Mouse (Mus musculus): ENCODE measurements around the gene Tmem100. TPM values are rescaled to one million over a fixed set of nuclear protein-coding genes. Genes with fewer than 3 reads are reported as not detected.

Tmem100 gene
- polyA plus RNA-seq, 1 experiment from 2014 or later, result 25.1 TPM

- H3K4me1 ChIP-seq (ENCODE audit: control insufficient read depth, insufficient read depth, low read length), result no peaks in the 10 kb centered on the region; the same call in 1 of the 2 replicates
- no peak overlapping the region for H3K9ac ChIP-seq (replicated peaks; ENCODE audit: low read depth, low read length)
- no peaks in the 10 kb centered on the region for H3K36me3 ChIP-seq (ENCODE audit: control insufficient read depth, insufficient read depth, low read length)
- no peak overlapping the region for H3K4me3 ChIP-seq (ENCODE audit: low read depth, low read length)
- no peak overlapping the region for H3K27ac ChIP-seq (ENCODE audit: low read depth, low read length)
- no peak overlapping the region for H3K4me2 ChIP-seq (ENCODE audit: low read depth, low read length)
- ATAC-seq (ENCODE audit: low read depth), result no peak
- H3K9me3 ChIP-seq (ENCODE audit: control insufficient read depth, low read length), result no peaks in the 10 kb centered on the region
- 93% methylated on average over 8 of the region's 8 CpGs for WGBS
- H3K27me3 ChIP-seq (ENCODE audit: control insufficient read depth, insufficient read depth, low read length), result no peaks in the 10 kb centered on the region
These were observed 1.4 kb upstream of the Tmem100 start for GRCm38 (mm10) chr11:90028746-90029145.

DNA sequence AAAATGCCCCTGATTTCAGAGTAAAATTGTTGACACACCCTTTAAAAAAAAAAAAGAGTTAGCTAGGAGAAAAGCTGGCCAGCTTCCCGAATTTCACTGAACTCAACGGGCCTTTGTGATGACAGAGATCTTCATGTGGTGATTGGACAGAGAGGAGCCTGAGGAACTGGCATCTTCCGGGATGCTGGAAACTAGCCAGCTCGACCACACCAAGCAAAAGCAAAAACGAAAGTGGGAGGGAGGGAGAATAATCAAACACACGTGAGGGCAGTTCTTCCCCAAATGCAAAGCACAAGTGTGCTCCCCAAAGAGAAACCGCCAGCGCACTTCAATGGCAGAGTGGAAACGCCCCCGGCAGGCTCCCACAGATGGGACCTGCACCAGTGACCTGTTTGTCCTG, 794 bp upstream of the Tmem100 start:
- Histone ChIP-seq H3K27ac (ENCODE audit: low read depth, low read length) (no peak overlapping the region), H3K9ac (replicated peaks; ENCODE audit: low read depth, low read length) (no peak overlapping the region), H3K36me3 (ENCODE audit: control insufficient read depth, insufficient read depth, low read length) (no peaks in the 10 kb centered on the region), H3K4me3 (ENCODE audit: low read depth, low read length) (no peak overlapping the region), H3K27me3 (ENCODE audit: control insufficient read depth, insufficient read depth, low read length) (no peaks in the 10 kb centered on the region), H3K4me2 (ENCODE audit: low read depth, low read length) (peak overlapping the region; percentile 38), H3K9me3 (ENCODE audit: control insufficient read depth, low read length) (no peaks in the 10 kb centered on the region), H3K4me1 (ENCODE audit: control insufficient read depth, insufficient read depth, low read length) (no peaks in the 10 kb centered on the region; the same call in 1 of the 2 replicates)
- ATAC-seq (ENCODE audit: low read depth), result no peak
- 27% methylated on average over 10 of the region's 10 CpGs for WGBS

- H3K4me3 ChIP-seq (ENCODE audit: low read depth, low read length), result peak overlapping the region; percentile 22
- no peaks in the 10 kb centered on the region for H3K27me3 ChIP-seq (ENCODE audit: control insufficient read depth, insufficient read depth, low read length)
- H3K9me3 ChIP-seq (ENCODE audit: control insufficient read depth, low read length), result no peaks in the 10 kb centered on the region
- peak overlapping the region; percentile 40 for H3K4me2 ChIP-seq (ENCODE audit: low read depth, low read length)
- H3K27ac ChIP-seq (ENCODE audit: low read depth, low read length), result no peak overlapping the region
- no peaks in the 10 kb centered on the region for H3K36me3 ChIP-seq (ENCODE audit: control insufficient read depth, insufficient read depth, low read length)
- WGBS, result 2% methylated on average over 15 of the region's 15 CpGs
- no peaks in the 10 kb centered on the region; the same call in 1 of the 2 replicates for H3K4me1 ChIP-seq (ENCODE audit: control insufficient read depth, insufficient read depth, low read length)
- H3K9ac ChIP-seq (replicated peaks; ENCODE audit: low read depth, low read length), result no peak overlapping the region; the same call in 1 of the 2 replicates
- no peak for ATAC-seq (ENCODE audit: low read depth)
These were observed 409 bp downstream of the Tmem100 start for GRCm38 (mm10) chr11:90030557-90030956.

- no peak overlapping the region for H3K27ac ChIP-seq (ENCODE audit: low read depth, low read length)
- no peaks in the 10 kb centered on the region for H3K36me3 ChIP-seq (ENCODE audit: control insufficient read depth, insufficient read depth, low read length)
- no peaks in the 10 kb centered on the region; the same call in 1 of the 2 replicates for H3K4me1 ChIP-seq (ENCODE audit: control insufficient read depth, insufficient read depth, low read length)
- peak overlapping the region; percentile 40; the same call in 1 of the 2 replicates for H3K4me2 ChIP-seq (ENCODE audit: low read depth, low read length)
- H3K27me3 ChIP-seq (ENCODE audit: control insufficient read depth, insufficient read depth, low read length), result no peaks in the 10 kb centered on the region
- no peak overlapping the region; the same call in 1 of the 2 replicates for H3K9ac ChIP-seq (replicated peaks; ENCODE audit: low read depth, low read length)
- WGBS, result 35% methylated on average over 7 of the region's 7 CpGs
- no peaks in the 10 kb centered on the region for H3K9me3 ChIP-seq (ENCODE audit: control insufficient read depth, low read length)
- H3K4me3 ChIP-seq (ENCODE audit: low read depth, low read length), result peak overlapping the region; percentile 22
- ATAC-seq (ENCODE audit: low read depth), result no peak
These were observed 928 bp downstream of the Tmem100 start for GRCm38 (mm10) chr11:90031076-90031475.

GRCm38 (mm10) chr11:90032807-90033206, 2.7 kb downstream of the Tmem100 start:
- H3K27me3 ChIP-seq (ENCODE audit: control insufficient read depth, insufficient read depth, low read length), result no peaks in the 10 kb centered on the region
- ATAC-seq (ENCODE audit: low read depth), result no peak

GRCm38 (mm10) chr11:90033442-90033841, 3.3 kb downstream of the Tmem100 start:
- H3K4me3 ChIP-seq (ENCODE audit: low read depth, low read length), result no peak overlapping the region
- H3K27me3 ChIP-seq (ENCODE audit: control insufficient read depth, insufficient read depth, low read length), result no peaks in the 10 kb centered on the region
- no peaks in the 10 kb centered on the region for H3K36me3 ChIP-seq (ENCODE audit: control insufficient read depth, insufficient read depth, low read length)
- no peak for ATAC-seq (ENCODE audit: low read depth)
- no peaks in the 10 kb centered on the region; the same call in 1 of the 2 replicates for H3K4me1 ChIP-seq (ENCODE audit: control insufficient read depth, insufficient read depth, low read length)
- 45% methylated on average over 5 of the region's 5 CpGs for WGBS
- H3K27ac ChIP-seq (ENCODE audit: low read depth, low read length), result no peak overlapping the region
- peak overlapping the region; percentile 27; the same call in 1 of the 2 replicates for H3K4me2 ChIP-seq (ENCODE audit: low read depth, low read length)
- peak overlapping the region; percentile 37; the same call in 1 of the 2 replicates for H3K9ac ChIP-seq (replicated peaks; ENCODE audit: low read depth, low read length)
- no peaks in the 10 kb centered on the region for H3K9me3 ChIP-seq (ENCODE audit: control insufficient read depth, low read length)

More at GRCm38 (mm10) chr11:90032807-90033206, 2.7 kb downstream of the Tmem100 start:
- Histone ChIP-seq H3K27ac (ENCODE audit: low read depth, low read length) (no peak overlapping the region), H3K9me3 (ENCODE audit: control insufficient read depth, low read length) (no peaks in the 10 kb centered on the region), H3K4me1 (ENCODE audit: control insufficient read depth, insufficient read depth, low read length) (no peaks in the 10 kb centered on the region; the same call in 1 of the 2 replicates), H3K36me3 (ENCODE audit: control insufficient read depth, insufficient read depth, low read length) (no peaks in the 10 kb centered on the region), H3K4me2 (ENCODE audit: low read depth, low read length) (peak overlapping the region; percentile 27), H3K9ac (replicated peaks; ENCODE audit: low read depth, low read length) (0 out of 2 replicates have a peak overlapping the region, but pooled peaks have one; percentile 37), H3K4me3 (ENCODE audit: low read depth, low read length) (no peak overlapping the region)
- 18% methylated on average over 8 of the region's 8 CpGs for WGBS

DNA sequence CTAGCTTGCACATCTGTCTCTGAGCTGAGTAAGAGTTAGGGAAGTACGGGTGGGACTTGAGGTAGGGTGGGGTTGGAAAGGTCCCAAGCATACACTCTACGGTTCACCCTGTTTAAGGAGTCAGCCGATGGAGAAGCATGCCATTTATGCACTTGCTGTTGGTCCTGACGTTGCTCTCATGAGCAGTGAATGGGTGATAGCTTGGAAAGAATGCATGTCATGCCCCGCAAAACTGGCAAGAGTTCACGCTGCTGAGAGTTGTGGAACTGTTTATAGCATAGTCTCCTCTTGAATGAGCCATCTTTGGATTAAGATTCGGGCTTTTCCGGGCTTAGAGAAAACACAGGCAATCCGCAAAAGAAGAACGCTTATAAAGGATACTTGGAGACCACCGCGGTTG, 4.5 kb downstream of the Tmem100 start:
- 88% methylated on average over 12 of the region's 12 CpGs for WGBS
- Histone ChIP-seq H3K4me2 (ENCODE audit: low read depth, low read length) (no peak overlapping the region), H3K9me3 (ENCODE audit: control insufficient read depth, low read length) (no peaks in the 10 kb centered on the region), H3K9ac (replicated peaks; ENCODE audit: low read depth, low read length) (no peak overlapping the region), H3K27ac (ENCODE audit: low read depth, low read length) (no peak overlapping the region), H3K27me3 (ENCODE audit: control insufficient read depth, insufficient read depth, low read length) (no peaks in the 10 kb centered on the region), H3K4me3 (ENCODE audit: low read depth, low read length) (no peak overlapping the region), H3K4me1 (ENCODE audit: control insufficient read depth, insufficient read depth, low read length) (no peaks in the 10 kb centered on the region; the same call in 1 of the 2 replicates), H3K36me3 (ENCODE audit: control insufficient read depth, insufficient read depth, low read length) (no peaks in the 10 kb centered on the region)
- ATAC-seq (ENCODE audit: low read depth), result no peak

DNA sequence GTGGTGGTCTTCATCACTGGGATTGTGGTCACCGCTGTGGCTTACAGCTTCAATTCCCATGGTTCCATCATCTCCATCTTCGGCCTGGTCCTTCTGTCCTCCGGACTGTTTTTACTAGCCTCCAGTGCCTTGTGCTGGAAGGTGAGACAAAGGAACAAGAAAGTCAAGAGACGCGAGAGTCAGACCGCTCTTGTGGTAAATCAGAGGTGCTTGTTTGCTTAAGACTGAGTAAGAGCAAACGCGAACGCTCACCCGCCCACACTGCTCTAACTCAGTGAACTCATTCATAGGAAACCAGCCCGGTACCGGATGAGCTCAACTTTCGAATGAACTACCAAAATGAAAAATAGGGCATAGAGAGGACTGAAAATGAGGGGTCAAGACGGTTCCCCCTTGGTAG, 5.4 kb downstream of the Tmem100 start:
- no peak overlapping the region for H3K4me3 ChIP-seq (ENCODE audit: low read depth, low read length)

GRCm38 (mm10) chr11:90036416-90036815, 6.3 kb downstream of the Tmem100 start:
- 87% methylated on average over 4 of the region's 4 CpGs for WGBS
- Histone ChIP-seq H3K27me3 (ENCODE audit: control insufficient read depth, insufficient read depth, low read length) (no peaks in the 10 kb centered on the region), H3K4me3 (ENCODE audit: low read depth, low read length) (no peak overlapping the region), H3K27ac (ENCODE audit: low read depth, low read length) (no peak overlapping the region), H3K4me2 (ENCODE audit: low read depth, low read length) (no peak overlapping the region), H3K36me3 (ENCODE audit: control insufficient read depth, insufficient read depth, low read length) (no peaks in the 10 kb centered on the region), H3K4me1 (ENCODE audit: control insufficient read depth, insufficient read depth, low read length) (no peaks in the 10 kb centered on the region; the same call in 1 of the 2 replicates), H3K9ac (replicated peaks; ENCODE audit: low read depth, low read length) (no peak overlapping the region), H3K9me3 (ENCODE audit: control insufficient read depth, low read length) (no peaks in the 10 kb centered on the region)
- ATAC-seq (ENCODE audit: low read depth), result no peak

More for the DNA sequence above, 5.4 kb downstream of the Tmem100 start:
- 82% methylated on average over 14 of the region's 14 CpGs for WGBS
- no peak for ATAC-seq (ENCODE audit: low read depth)
- H3K36me3 ChIP-seq (ENCODE audit: control insufficient read depth, insufficient read depth, low read length), result no peaks in the 10 kb centered on the region
- no peak overlapping the region for H3K4me2 ChIP-seq (ENCODE audit: low read depth, low read length)
- no peaks in the 10 kb centered on the region for H3K9me3 ChIP-seq (ENCODE audit: control insufficient read depth, low read length)
- H3K9ac ChIP-seq (replicated peaks; ENCODE audit: low read depth, low read length), result no peak overlapping the region
- H3K27me3 ChIP-seq (ENCODE audit: control insufficient read depth, insufficient read depth, low read length), result no peaks in the 10 kb centered on the region
- H3K4me1 ChIP-seq (ENCODE audit: control insufficient read depth, insufficient read depth, low read length), result no peaks in the 10 kb centered on the region; the same call in 1 of the 2 replicates
- H3K27ac ChIP-seq (ENCODE audit: low read depth, low read length), result no peak overlapping the region
